Mouse (Mus musculus) cerebellum, adult 8-10 months (tissue): ENCODE data around the gene Csdc2.
"Not testable (repeated sequence)": the region's sequence is repeated elsewhere in the genome, so short reads cannot be mapped to it uniquely, and the experiment has no call there.

Experiments
- DNase-seq: peaks from one replicate; pipeline ENCODE4 v3.0.0; 2022

Gene Csdc2

GRCm38 (mm10) chr15:81956457-81956856 is 19.9 kb downstream of the Csdc2 start:
- DNase-seq, result peak; percentile 61

GRCm38 (mm10) chr15:81957598-81957997 is 21.0 kb downstream of the Csdc2 start:
- no peak for DNase-seq

GRCm38 (mm10) chr15:81958906-81959305 is 22.3 kb downstream of the Csdc2 start:
- DNase-seq, result no peak

- peak; percentile 99 for DNase-seq
These were observed 23.9 kb downstream of the Csdc2 start, which contains the start of gene Pmm1 for GRCm38 (mm10) chr15:81960171-81961077. Gene Pmm1 (minus strand): TSS chr15:81960930.

- peak; percentile 31 for DNase-seq
These were observed 24.5 kb downstream of the Csdc2 start for GRCm38 (mm10) chr15:81961078-81961451.

GRCm38 (mm10) chr15:81964262-81964661 is 27.7 kb downstream of the Csdc2 start:
- no peak for DNase-seq

- DNase-seq, result no peak
These were observed 28.5 kb downstream of the Csdc2 start for GRCm38 (mm10) chr15:81964980-81965545.

- no peak for DNase-seq
These were observed 29.7 kb downstream of the Csdc2 start for GRCm38 (mm10) chr15:81966062-81966829.

- DNase-seq, result no peak
These were observed 31.3 kb downstream of the Csdc2 start for GRCm38 (mm10) chr15:81967821-81968220.

GRCm38 (mm10) chr15:81968447-81968846 is 31.9 kb downstream of the Csdc2 start:
- no peak for DNase-seq

GRCm38 (mm10) chr15:81969173-81969572 is 32.6 kb downstream of the Csdc2 start:
- DNase-seq, result no peak

- DNase-seq, result not testable (repeated sequence)
These were observed 33.1 kb downstream of the Csdc2 start for GRCm38 (mm10) chr15:81969635-81970034.

GRCm38 (mm10) chr15:81970498-81970897 is 33.9 kb downstream of the Csdc2 start:
- not testable (repeated sequence) for DNase-seq

- not testable (repeated sequence) for DNase-seq
These were observed 38.6 kb downstream of the Csdc2 start for GRCm38 (mm10) chr15:81975156-81975555.

- DNase-seq, result no peak
These were observed 43.8 kb downstream of the Csdc2 start, which contains the start of gene 1700029P11Rik for GRCm38 (mm10) chr15:81980321-81980720. Gene 1700029P11Rik (plus strand): TSS chr15:81980540.

GRCm38 (mm10) chr15:81982173-81982572 is 45.6 kb downstream of the Csdc2 start:
- DNase-seq, result no peak

- DNase-seq, result no peak
These were observed 49.0 kb downstream of the Csdc2 start for GRCm38 (mm10) chr15:81985267-81986161.

- no peak for DNase-seq
These were observed 51.1 kb downstream of the Csdc2 start, which contains the start of gene Xrcc6 for GRCm38 (mm10) chr15:81987646-81988045. Gene Xrcc6 (plus strand): TSS chr15:81987835.

- DNase-seq, result peak; percentile 91
These were observed 53.0 kb downstream of the Csdc2 start for GRCm38 (mm10) chr15:81989371-81990062.

- DNase-seq, result no peak
These were observed 54.0 kb downstream of the Csdc2 start for GRCm38 (mm10) chr15:81990549-81990948.

- no peak for DNase-seq
These were observed 57.4 kb downstream of the Csdc2 start for GRCm38 (mm10) chr15:81993992-81994391.
